Mouse (Mus musculus) midbrain, embryonic 16.5 days (tissue): Measurements from ENCODE around the gene Rac1. TPM values are rescaled to one million over a fixed set of nuclear protein-coding genes. Genes with fewer than 3 reads are reported as not detected.
A peak's percentile ranks its signal among the peaks of the same experiment; 100 is the strongest.

Source experiments
- ATAC-seq: fragments of 200-750 bp; cut with Nextera tagmentation; 2 replicates; pipeline ENCODE4 v1.8.0; 2017; ENCODE audit warnings: moderate TSS enrichment
- H3K27ac ChIP-seq: fragments of 300-500 bp; sonication (generic); 2 replicates; pipeline ENCODE4 v1.5.1; 2014; ENCODE audit warnings: mild to moderate bottlenecking, low read length, mixed read lengths
- H3K27me3 ChIP-seq: fragments of 300-500 bp; sonication (generic); 2 replicates; pipeline ENCODE4 v1.6.1; 2014; ENCODE audit warnings: low read depth, low read length, mixed read lengths; ENCODE audit not compliant: control insufficient read depth, insufficient read depth
- H3K36me3 ChIP-seq: fragments of 300-500 bp; sonication (generic); 2 replicates; pipeline ENCODE4 v1.6.1; 2014; ENCODE audit warnings: mild to moderate bottlenecking, low read length, moderate library complexity, mixed read lengths; ENCODE audit not compliant: control insufficient read depth, insufficient read depth
- H3K4me1 ChIP-seq: fragments of 300-500 bp; sonication (generic); 2 replicates; pipeline ENCODE4 v1.6.1; 2014; ENCODE audit warnings: mild to moderate bottlenecking, low read length, mixed read lengths; ENCODE audit not compliant: control insufficient read depth, insufficient read depth
- H3K4me2 ChIP-seq: fragments of 300-500 bp; sonication (generic); 2 replicates; pipeline ENCODE4 v1.6.1; 2014; ENCODE audit warnings: mild to moderate bottlenecking, low read length, mixed read lengths
- H3K4me3 ChIP-seq: fragments of 300-500 bp; sonication (generic); 2 replicates; pipeline ENCODE4 v1.5.1; 2014; ENCODE audit warnings: low read depth, mild to moderate bottlenecking, low read length, moderate library complexity, mixed read lengths
- H3K9ac ChIP-seq: fragments of 300-500 bp; sonication (generic); 2 replicates; pipeline ENCODE4 v1.6.1; 2014; ENCODE audit warnings: low read depth, low read length, mixed read lengths
- H3K9me3 ChIP-seq: fragments of 300-500 bp; sonication (generic); replicated peaks from 2 replicates; pipeline ENCODE4 v1.6.1; 2014; ENCODE audit warnings: mild to moderate bottlenecking, low read length, mixed read lengths; ENCODE audit not compliant: control insufficient read depth, poor library complexity, severe bottlenecking
- WGBS: fragments of 180-500 bp; shearing (Covaris S2); extraction: QIAGEN DNeasy Blood & Tissue Kit; methylation state at CpG from one replicate; pipeline ENCODE4 v1.1.7; 2014; 5-methylcytosine and 5-hydroxymethylcytosine counted together
- polyA plus RNA-seq: library from polyadenylated mRNA; unstranded; fragments of >200 nt; fragmentation: Nextera tagmentation; extraction: Ambion mirVana; gene quantifications from 2 replicates; pipeline ENCODE4 v1.2.1, GENCODE M21; 2015

Rac1 gene
- polyA plus RNA-seq, 1 experiment from 2014 or later: 409 TPM

DNA sequence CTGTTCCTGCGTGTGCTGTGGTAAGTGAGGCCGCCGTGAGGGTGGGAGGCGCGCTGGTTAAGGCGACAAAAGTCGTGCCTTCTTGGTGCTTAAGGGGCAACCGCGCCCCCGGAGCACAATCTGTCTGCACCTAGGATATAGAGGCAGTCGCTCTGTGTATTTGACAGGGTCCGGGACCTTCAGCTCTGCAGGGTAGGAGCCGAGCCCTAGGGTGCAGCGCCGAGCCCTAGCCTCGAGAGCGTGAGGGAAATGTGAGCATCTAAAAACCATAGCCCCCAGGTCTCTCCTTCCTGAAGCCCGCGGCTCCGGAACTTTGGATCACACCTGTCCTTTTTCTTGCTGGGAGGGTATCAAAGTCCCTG lies 63.1 kb downstream of the Rac1 start:
- H3K9ac ChIP-seq: peak overlapping the region; percentile 82
- peaks cover 4% of the 10 kb centered on the region; the same call in 1 of the 2 replicates for H3K36me3 ChIP-seq
- H3K27ac ChIP-seq: peak overlapping the region; percentile 59
- peak overlapping the region; percentile 83 for H3K4me3 ChIP-seq
- WGBS: under 1% methylated on average over 20 of the region's 20 CpGs
- no peaks in the 10 kb centered on the region for H3K27me3 ChIP-seq
- H3K4me1 ChIP-seq: peaks cover 14% of the 10 kb centered on the region
- H3K4me2 ChIP-seq: peak overlapping the region; percentile 61
- ATAC-seq: peak; percentile 79; the same call in 1 of the 2 replicates
- no peaks in the 10 kb centered on the region for H3K9me3 ChIP-seq

DNA sequence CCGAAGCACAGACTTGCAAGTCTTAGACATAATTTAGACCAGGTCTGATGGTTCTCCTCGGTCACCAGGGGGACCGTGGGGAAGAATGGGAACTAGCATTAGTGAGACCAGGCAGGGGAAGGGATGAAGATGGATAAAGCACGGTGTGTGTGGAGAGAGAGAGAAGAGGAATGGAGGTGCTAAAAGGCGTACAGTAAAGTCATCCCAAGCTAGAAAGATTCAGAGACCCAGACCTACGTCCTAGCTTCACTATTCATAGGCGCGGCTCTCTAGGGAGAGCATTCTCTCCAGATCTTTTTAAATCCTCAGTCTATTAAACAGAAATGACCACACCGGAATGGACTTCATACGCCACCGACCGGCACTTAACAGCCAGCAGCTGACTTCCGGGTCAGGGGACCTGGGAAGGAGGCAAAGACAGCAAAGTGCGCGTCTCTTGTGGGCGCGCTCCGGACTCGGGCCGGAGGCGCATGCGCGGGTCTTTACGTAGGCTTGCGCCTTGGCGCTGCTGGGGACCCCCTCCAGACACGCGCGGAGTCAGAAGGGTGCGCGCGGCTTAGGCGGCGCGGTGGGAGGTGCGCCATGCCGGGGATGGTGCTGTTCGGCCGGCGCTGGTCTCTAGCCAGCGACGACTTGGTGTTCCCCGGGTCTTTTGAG lies 63.6 kb downstream of the Rac1 start, which contains the start of gene Daglb:
Daglb (plus strand) TSS at position 485 of the 657 bp plus-strand sequence.
- H3K9me3 ChIP-seq: no peaks in the 10 kb centered on the region
- peaks cover 14% of the 10 kb centered on the region for H3K4me1 ChIP-seq
- H3K27me3 ChIP-seq: no peaks in the 10 kb centered on the region
- peaks cover 1% of the 10 kb centered on the region; the same call in 1 of the 2 replicates for H3K36me3 ChIP-seq
- WGBS: 2% methylated on average over 43 of the region's 43 CpGs
- peak within 1 kb of the TSS; percentile 83 for H3K4me3 ChIP-seq
- peak within 1 kb of the TSS; percentile 82 for H3K9ac ChIP-seq
- peak within 1 kb of the TSS; percentile 59 for H3K27ac ChIP-seq
- ATAC-seq: peak; percentile 97
- peak within 1 kb of the TSS; percentile 61 for H3K4me2 ChIP-seq

DNA sequence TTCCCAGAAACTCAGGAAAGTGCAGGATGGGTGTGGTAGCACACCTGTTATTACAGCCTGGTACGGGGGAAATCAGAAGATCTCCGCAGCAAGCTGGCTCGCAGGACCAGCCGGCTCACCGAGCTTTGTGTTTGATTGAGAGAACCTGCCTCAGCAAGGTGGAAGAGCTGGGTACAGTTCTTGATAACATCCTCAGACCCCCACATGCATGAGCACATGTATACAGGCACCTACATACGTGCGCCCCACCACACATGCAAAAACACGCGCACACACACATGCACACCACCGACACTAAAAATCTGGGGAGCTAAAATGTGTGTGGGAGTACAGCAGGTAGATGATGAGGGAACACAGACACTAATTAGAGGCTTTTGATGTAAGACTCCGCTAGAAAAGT lies 64.2 kb downstream of the Rac1 start:
- H3K4me2 ChIP-seq: peak overlapping the region; percentile 61
- no peaks in the 10 kb centered on the region for H3K36me3 ChIP-seq
- WGBS: 78% methylated on average over 11 of the region's 11 CpGs
- H3K9ac ChIP-seq: peak overlapping the region; percentile 82
- no peaks in the 10 kb centered on the region for H3K27me3 ChIP-seq
- H3K9me3 ChIP-seq: no peaks in the 10 kb centered on the region
- peak overlapping the region; percentile 59 for H3K27ac ChIP-seq
- H3K4me3 ChIP-seq: peak overlapping the region; percentile 83
- peaks cover 14% of the 10 kb centered on the region for H3K4me1 ChIP-seq
- peak; percentile 34; the same call in 1 of the 2 replicates for ATAC-seq

Other genes with a start within 250 kb of the Rac1 start
- 0.15 and 0.48 TPM in 2 replicates for gene Zfp853, start 234.4 kb downstream of the Rac1 start, polyA plus RNA-seq
- 25.3 and 31.3 TPM in 2 replicates for gene E130309D02Rik, start 212.7 kb downstream of the Rac1 start, polyA plus RNA-seq
- gene Zdhhc4, start 198.8 kb downstream of the Rac1 start, polyA plus RNA-seq: 70.4 and 71.7 TPM in 2 replicates
- gene Grid2ip, start 170.7 kb downstream of the Rac1 start, polyA plus RNA-seq: 0.80 and 0.87 TPM in 2 replicates
- 123 and 133 TPM in 2 replicates for gene Kdelr2, start 124.2 kb downstream of the Rac1 start, polyA plus RNA-seq
- 21.5 and 22.8 TPM in 2 replicates for gene Daglb, start 63.5 kb downstream of the Rac1 start, polyA plus RNA-seq
- 40.2 and 40.7 TPM in 2 replicates for gene Cyth3, start 94.4 kb upstream of the Rac1 start, polyA plus RNA-seq
- 26.0 and 28.0 TPM in 2 replicates for gene Usp42, start 204.2 kb upstream of the Rac1 start, polyA plus RNA-seq